Mouse (Mus musculus) lung, postnatal 36 days (tissue): ENCODE measurements around the gene Map3k6.

ENCODE experiments used
- DNase-seq: peaks from one replicate; pipeline ENCODE4 v3.0.0; 2022; ENCODE audit warnings: mixed read lengths

Map3k6 gene

GRCm38 (mm10) chr4:133256820-133257219, 16.2 kb downstream of the Map3k6 start:
- DNase-seq: no peak

GRCm38 (mm10) chr4:133257230-133257629, 16.6 kb downstream of the Map3k6 start:
- peak; percentile 51 for DNase-seq

- DNase-seq: no peak
Observed at GRCm38 (mm10) chr4:133257798-133258408, 17.3 kb downstream of the Map3k6 start.

DNA sequence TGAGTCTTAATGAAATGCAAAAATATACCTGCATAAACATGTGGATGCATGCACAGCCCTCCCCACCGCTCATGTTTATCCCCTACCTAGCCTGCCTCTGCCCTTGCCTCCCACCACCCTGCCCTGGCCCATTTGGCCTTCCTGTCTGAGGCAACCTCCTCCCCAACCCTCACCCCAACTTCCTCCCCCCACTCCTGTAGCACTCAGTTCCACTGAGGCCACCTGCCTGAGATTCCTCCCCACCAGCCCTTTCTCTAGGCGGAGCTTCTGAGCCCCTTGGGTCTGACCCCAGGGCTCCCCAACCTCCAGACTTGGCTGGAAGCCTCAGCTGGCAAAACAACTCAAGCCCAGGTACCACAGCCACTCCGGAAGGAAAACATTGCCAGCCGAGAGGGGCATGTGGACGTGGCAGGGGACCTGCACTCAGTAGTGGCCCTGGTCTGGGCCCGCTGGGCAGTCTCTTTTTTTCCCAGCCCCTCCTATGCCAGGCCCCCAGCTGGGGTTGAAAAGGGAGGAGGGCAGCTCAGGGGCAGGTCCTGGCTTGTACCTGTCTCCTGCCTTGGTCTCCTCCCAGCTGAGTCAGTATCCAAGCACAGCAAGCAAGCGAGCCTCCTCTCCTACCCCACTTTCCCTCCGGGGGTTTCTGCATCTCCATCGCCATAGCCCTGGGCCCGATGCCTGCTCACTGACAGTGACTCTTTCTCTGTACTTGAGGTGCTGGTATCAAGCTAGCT, 21.2 kb downstream of the Map3k6 start:
- no peak for DNase-seq

- no peak for DNase-seq
Observed at GRCm38 (mm10) chr4:133262375-133262765, 21.8 kb downstream of the Map3k6 start.

GRCm38 (mm10) chr4:133262882-133263281, 22.3 kb downstream of the Map3k6 start, which contains the start of gene Sytl1:
Gene Sytl1, minus strand, starts transcription at chr4:133263113.
- no peak for DNase-seq

- DNase-seq: no peak
Observed at GRCm38 (mm10) chr4:133263756-133264155, 23.1 kb downstream of the Map3k6 start.

DNA sequence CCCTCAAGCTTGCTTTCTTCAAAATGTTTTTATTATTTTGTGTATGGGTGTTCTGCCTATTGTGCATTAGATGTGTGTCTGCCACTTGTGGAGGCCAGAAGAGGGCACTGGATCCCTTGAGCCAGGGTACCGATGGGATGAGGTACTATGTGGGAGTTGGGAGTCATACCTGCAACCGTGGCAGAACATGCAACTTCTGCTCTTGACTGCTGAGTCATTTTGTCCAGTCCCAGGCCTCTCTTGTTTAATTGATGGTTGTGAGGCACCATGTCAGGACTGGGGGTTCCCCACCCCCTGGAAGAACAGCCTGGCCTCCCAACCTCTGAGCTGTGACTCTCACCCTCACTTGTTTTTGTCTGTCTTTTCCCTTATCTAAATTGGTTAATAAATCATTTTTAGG, 23.9 kb downstream of the Map3k6 start:
- no peak for DNase-seq

DNA sequence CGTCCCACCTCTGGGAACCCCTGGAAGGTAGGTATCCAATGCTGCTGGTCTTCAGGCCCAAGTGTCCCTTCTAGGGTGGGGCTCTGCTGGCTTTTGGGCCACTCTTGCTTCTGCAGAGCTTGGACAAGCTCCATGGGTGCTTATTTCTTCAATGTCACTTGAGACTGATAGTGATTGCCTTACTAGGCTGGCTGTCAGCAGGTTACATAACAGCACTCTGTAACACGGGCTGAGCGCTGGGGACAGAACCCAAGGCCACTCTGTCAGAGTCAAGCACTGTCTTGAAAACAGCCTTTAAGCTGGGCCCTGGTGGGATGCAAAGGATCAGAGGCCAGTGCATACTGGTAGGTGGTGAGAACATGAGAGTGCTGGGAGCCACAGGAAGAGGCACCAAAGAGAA, 24.7 kb downstream of the Map3k6 start:
- no peak for DNase-seq

GRCm38 (mm10) chr4:133265759-133266158, 25.1 kb downstream of the Map3k6 start:
- DNase-seq: no peak

- DNase-seq: no peak
Observed at GRCm38 (mm10) chr4:133266248-133266880, 25.7 kb downstream of the Map3k6 start.

- DNase-seq: no peak
Observed at GRCm38 (mm10) chr4:133268931-133269330, 28.3 kb downstream of the Map3k6 start.

- DNase-seq: peak; percentile 47
Observed at GRCm38 (mm10) chr4:133269596-133269995, 29.0 kb downstream of the Map3k6 start.

DNA sequence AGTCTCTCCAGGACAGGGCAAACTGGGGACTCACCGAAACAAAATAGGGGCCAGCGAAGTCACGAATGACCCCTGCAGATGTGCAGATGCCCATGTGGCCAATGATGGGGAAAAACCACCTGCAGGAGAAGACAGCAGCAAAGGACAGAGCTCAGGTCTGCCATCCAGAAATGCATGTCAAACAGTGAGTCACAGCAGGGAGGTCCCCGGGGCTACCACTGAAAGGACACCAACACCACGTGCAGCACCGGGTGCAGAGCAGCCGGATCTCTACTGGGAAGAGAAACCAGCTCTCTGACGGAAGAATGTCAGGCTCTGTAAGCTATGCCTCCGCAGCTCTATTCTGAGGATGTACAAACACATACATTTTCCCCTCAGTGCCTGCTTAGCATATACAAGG, 30.3 kb downstream of the Map3k6 start:
- DNase-seq: no peak

GRCm38 (mm10) chr4:133277104-133278026, 36.7 kb downstream of the Map3k6 start, which contains the start of gene Tmem222:
Gene Tmem222, minus strand, starts transcription at chr4:133277792.
- DNase-seq: peak; percentile 95

DNA sequence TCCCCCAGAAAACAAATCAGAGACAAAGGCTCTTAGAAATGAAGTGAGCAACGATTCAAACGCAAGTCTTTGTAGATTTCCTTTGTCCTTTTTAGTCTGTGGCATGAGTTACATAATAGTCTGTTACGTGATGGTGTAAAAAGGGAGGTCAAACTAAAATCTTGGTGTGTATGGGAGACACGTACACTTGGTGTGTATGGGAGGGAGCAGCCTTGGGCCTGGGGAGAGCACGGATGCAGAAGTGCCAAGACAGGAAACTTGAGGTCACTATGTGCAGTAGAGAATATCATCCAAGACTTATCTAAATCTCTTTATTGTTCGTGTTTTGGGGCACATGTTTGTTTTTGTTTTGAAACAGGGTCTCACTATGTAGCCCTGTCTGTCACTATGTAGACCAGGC, 37.4 kb downstream of the Map3k6 start:
- no peak for DNase-seq

- DNase-seq: no peak
Observed at GRCm38 (mm10) chr4:133278482-133278881, 37.9 kb downstream of the Map3k6 start.

- DNase-seq: no peak
Observed at GRCm38 (mm10) chr4:133281513-133281912, 40.9 kb downstream of the Map3k6 start.

GRCm38 (mm10) chr4:133281951-133282481, 41.4 kb downstream of the Map3k6 start:
- DNase-seq: no peak

DNA sequence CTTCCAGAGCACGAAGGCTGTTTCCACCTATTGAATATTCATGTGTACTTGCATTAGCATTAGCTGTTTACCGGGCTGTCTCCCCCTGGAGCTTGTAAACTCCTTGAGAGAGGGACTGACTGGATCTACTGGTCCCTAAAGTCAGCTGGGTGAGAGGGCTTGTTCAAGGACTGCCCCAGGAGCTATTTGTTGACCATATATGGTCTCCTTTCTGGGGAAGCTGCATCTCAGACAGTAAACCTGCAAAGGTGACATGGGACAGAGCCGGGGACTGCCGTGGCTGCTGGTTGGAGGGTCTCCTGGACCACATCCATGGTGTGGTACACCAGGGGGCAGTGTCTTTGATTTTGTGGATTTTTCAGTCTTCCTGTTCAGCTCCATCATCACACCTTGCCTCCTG, 42.0 kb downstream of the Map3k6 start:
- no peak for DNase-seq

- no peak for DNase-seq
Observed at GRCm38 (mm10) chr4:133285299-133285698, 44.7 kb downstream of the Map3k6 start.

GRCm38 (mm10) chr4:133285950-133286349, 45.3 kb downstream of the Map3k6 start:
- DNase-seq: no peak
